ENCODE assay signal across 18 mouse cellular contexts in the genomic region with DNA sequence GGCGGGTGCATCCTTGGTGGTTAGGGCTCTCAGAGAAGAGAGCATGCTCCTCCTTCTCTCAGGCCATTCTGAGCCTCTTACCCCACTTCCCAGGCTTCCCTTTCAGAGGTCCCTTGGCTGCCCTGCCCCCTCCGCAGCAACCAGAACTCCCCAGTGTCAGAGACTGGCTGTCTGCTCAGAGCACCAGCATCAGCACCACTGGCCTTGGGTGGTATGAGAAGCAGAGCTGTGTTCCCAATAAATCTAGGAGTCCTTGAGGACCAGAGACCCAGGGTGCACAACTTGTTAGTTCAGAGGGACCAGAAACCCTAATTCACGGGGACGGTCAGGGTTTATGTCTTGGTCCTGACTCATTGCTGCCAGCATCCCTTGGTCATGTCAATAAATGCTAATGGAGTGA. TPM values are rescaled to one million over a fixed set of nuclear protein-coding genes. Genes with fewer than 3 reads are reported as not detected.
"Had no signal": no experiment of that assay in that cellular context is flagged by ENCODE, and none has a peak within 500 bp of the region (broad histone marks: within the 10 kb centered on the region; RNA-seq: fewer than 3 reads in every experiment).

No protein-coding gene starts in this region.

- H3K4me3 ChIP-seq: lung, embryonic 15.5 days; megakaryocyte, embryonic 14.5 days; midbrain, embryonic 12.5 days; midbrain, embryonic 15.5 days; neural tube, embryonic 12.5 days; stomach, embryonic 15.5 days had no signal

- H3K9ac ChIP-seq: liver, postnatal 0 days; lung, embryonic 15.5 days; midbrain, embryonic 12.5 days; midbrain, embryonic 15.5 days; neural tube, embryonic 12.5 days; stomach, embryonic 15.5 days had no signal

- H3K4me2 ChIP-seq: lung, embryonic 15.5 days; midbrain, embryonic 12.5 days; midbrain, embryonic 15.5 days; neural tube, embryonic 12.5 days; stomach, embryonic 15.5 days had no signal

- ATAC-seq: liver, postnatal 0 days; lung, postnatal 0 days; midbrain, embryonic 15.5 days had no signal

- H3K4me1 ChIP-seq: lung, embryonic 15.5 days had no signal

- H3K36me3 ChIP-seq: lung, embryonic 15.5 days; midbrain, embryonic 12.5 days; midbrain, embryonic 15.5 days; neural tube, embryonic 12.5 days; stomach, embryonic 15.5 days had no signal

- H3K9me3 ChIP-seq: lung, embryonic 15.5 days; megakaryocyte, embryonic 14.5 days; midbrain, embryonic 12.5 days; midbrain, embryonic 15.5 days; neural tube, embryonic 12.5 days; stomach, embryonic 15.5 days had no signal

- DNase-seq: liver, postnatal 0 days; lung, adult 2 months; lung, postnatal 14 days; lung, postnatal 36 days; right cerebral cortex, postnatal 14 days; thymus, adult 2 months; thymus, postnatal 25 days; thymus, postnatal 4 days had no signal

- H3K27ac ChIP-seq: lung, embryonic 15.5 days; macrophage; midbrain, embryonic 12.5 days; midbrain, embryonic 15.5 days; neural tube, embryonic 12.5 days; stomach, embryonic 15.5 days; stomach, postnatal 0 days had no signal

RNA-seq across cellular contexts. Expression of a gene that starts 2.4 kb away (rescaled TPM):
- polyA plus RNA-seq: lung, adult 2 months; macrophage; urinary bladder, adult 2 months had no signal
